Mouse (Mus musculus) stomach, embryonic 16.5 days (tissue): ENCODE data around the gene Gm11549. TPM values are rescaled to one million over a fixed set of nuclear protein-coding genes. Genes with fewer than 3 reads are reported as not detected.

Experiments used
- ATAC-seq: fragments of 200-750 bp; cut with Nextera tagmentation; 2 replicates; pipeline ENCODE4 v1.8.0; 2017; ENCODE audit warnings: moderate number of reproducible peaks, moderate TSS enrichment; ENCODE audit not compliant: insufficient read depth, low FRiP score
- H3K27ac ChIP-seq: fragments of 300-500 bp; sonication (generic); 2 replicates; pipeline ENCODE4 v1.5.1; 2014; ENCODE audit warnings: low read length
- H3K27me3 ChIP-seq: fragments of 300-500 bp; sonication (generic); 2 replicates; pipeline ENCODE4 v1.6.1; 2014; ENCODE audit warnings: low read length, control low read depth, mixed read lengths; ENCODE audit not compliant: control insufficient read depth, insufficient read depth
- H3K36me3 ChIP-seq: fragments of 300-500 bp; sonication (generic); 2 replicates; pipeline ENCODE4 v1.6.1; 2014; ENCODE audit warnings: low read length; ENCODE audit not compliant: control insufficient read depth, insufficient read depth
- H3K4me1 ChIP-seq: fragments of 300-500 bp; sonication (generic); 2 replicates; pipeline ENCODE4 v1.6.1; 2014; ENCODE audit warnings: low read length, control low read depth, mixed read lengths; ENCODE audit not compliant: control insufficient read depth, insufficient read depth
- H3K4me2 ChIP-seq: fragments of 300-500 bp; sonication (generic); 2 replicates; pipeline ENCODE4 v1.6.1; 2014; ENCODE audit warnings: low read depth, low read length, mixed read lengths
- H3K4me3 ChIP-seq: fragments of 300-500 bp; sonication (generic); replicated peaks from 2 replicates; pipeline ENCODE4 v1.5.1; 2014; ENCODE audit warnings: mild to moderate bottlenecking, low read length
- H3K9ac ChIP-seq: fragments of 300-500 bp; sonication (generic); 2 replicates; pipeline ENCODE4 v1.6.1; 2014; ENCODE audit warnings: low read length
- H3K9me3 ChIP-seq: fragments of 300-500 bp; sonication (generic); replicated peaks from 2 replicates; pipeline ENCODE4 v1.6.1; 2016; ENCODE audit warnings: low read length, control low read depth; ENCODE audit not compliant: control insufficient read depth
- WGBS: fragments of 180-500 bp; shearing (Covaris S2); extraction: QIAGEN DNeasy Blood & Tissue Kit; methylation state at CpG from one replicate; pipeline ENCODE4 v1.1.7; 2014; 5-methylcytosine and 5-hydroxymethylcytosine counted together
- polyA plus RNA-seq: library from polyadenylated mRNA; unstranded; fragments of >200 nt; fragmentation: Nextera tagmentation; extraction: Ambion mirVana; gene quantifications from 2 replicates; pipeline ENCODE4 v1.2.1, GENCODE M21; 2015

Gene Gm11549
- polyA plus RNA-seq, 1 experiment from 2014 or later, result 0.13 TPM

GRCm38 (mm10) chr3:36544961-36545360 is 23.3 kb upstream of the Gm11549 start:
- 75% methylated on average over 3 of the region's 3 CpGs for WGBS
- H3K9ac ChIP-seq, result no peak overlapping the region
- no peaks in the 10 kb centered on the region for H3K36me3 ChIP-seq
- no peaks in the 10 kb centered on the region for H3K27me3 ChIP-seq
- no peaks in the 10 kb centered on the region for H3K4me1 ChIP-seq
- no peak overlapping the region for H3K4me3 ChIP-seq
- H3K9me3 ChIP-seq, result no peaks in the 10 kb centered on the region
- H3K4me2 ChIP-seq, result no peak overlapping the region
- no peak overlapping the region for H3K27ac ChIP-seq
- no peak for ATAC-seq

GRCm38 (mm10) chr3:36541399-36541798 is 19.8 kb upstream of the Gm11549 start:
- Histone ChIP-seq H3K4me3 (no peak overlapping the region), H3K4me1 (no peaks in the 10 kb centered on the region), H3K9me3 (no peaks in the 10 kb centered on the region), H3K36me3 (no peaks in the 10 kb centered on the region), H3K4me2 (no peak overlapping the region), H3K27ac (no peak overlapping the region), H3K27me3 (no peaks in the 10 kb centered on the region), H3K9ac (no peak overlapping the region)
- whole genome bisulfite sequencing, result 88% methylated on average over 2 of the region's 2 CpGs
- ATAC-seq, result no peak

- H3K4me3 ChIP-seq, result no peak overlapping the region
- H3K27me3 ChIP-seq, result no peaks in the 10 kb centered on the region
- 62% methylated on average over 2 of the region's 2 CpGs for WGBS
- H3K4me2 ChIP-seq, result no peak overlapping the region
- no peaks in the 10 kb centered on the region for H3K36me3 ChIP-seq
- ATAC-seq, result no peak
- no peak overlapping the region for H3K27ac ChIP-seq
- no peaks in the 10 kb centered on the region for H3K9me3 ChIP-seq
- H3K9ac ChIP-seq, result no peak overlapping the region
- no peaks in the 10 kb centered on the region for H3K4me1 ChIP-seq
Observed at GRCm38 (mm10) chr3:36540756-36541155, 19.1 kb upstream of the Gm11549 start.

GRCm38 (mm10) chr3:36537701-36538470 is 16.3 kb upstream of the Gm11549 start:
- H3K9me3 ChIP-seq, result no peaks in the 10 kb centered on the region
- no peak overlapping the region for H3K9ac ChIP-seq
- ATAC-seq, result no peak
- no peak overlapping the region for H3K27ac ChIP-seq
- no peak overlapping the region for H3K4me3 ChIP-seq
- no peaks in the 10 kb centered on the region for H3K27me3 ChIP-seq
- H3K36me3 ChIP-seq, result no peaks in the 10 kb centered on the region
- no peak overlapping the region for H3K4me2 ChIP-seq
- H3K4me1 ChIP-seq, result peaks cover 6% of the 10 kb centered on the region
- WGBS, result 78% methylated on average over 4 of the region's 4 CpGs

- no peak for ATAC-seq
- Histone ChIP-seq H3K27me3 (no peaks in the 10 kb centered on the region), H3K27ac (no peak overlapping the region), H3K9ac (no peak overlapping the region), H3K4me1 (peaks cover 9% of the 10 kb centered on the region), H3K4me2 (no peak overlapping the region), H3K4me3 (no peak overlapping the region), H3K9me3 (no peaks in the 10 kb centered on the region), H3K36me3 (no peaks in the 10 kb centered on the region)
- 90% methylated on average over 12 of the region's 12 CpGs for WGBS
Observed at GRCm38 (mm10) chr3:36536041-36536440, 14.4 kb upstream of the Gm11549 start.

GRCm38 (mm10) chr3:36533201-36533672 is 11.6 kb upstream of the Gm11549 start:
- 0% methylated on average over 1 of the region's 1 CpGs for WGBS

GRCm38 (mm10) chr3:36532738-36533137 is 11.1 kb upstream of the Gm11549 start:
- Histone ChIP-seq H3K4me3 (peak overlapping the region; percentile 44; the same call in 1 of the 2 replicates), H3K4me2 (0 out of 2 replicates have a peak overlapping the region, but pooled peaks have one; percentile 15), H3K9me3 (no peaks in the 10 kb centered on the region), H3K27ac (peak overlapping the region; percentile 62), H3K4me1 (peaks cover 13% of the 10 kb centered on the region), H3K36me3 (no peaks in the 10 kb centered on the region), H3K9ac (no peak overlapping the region), H3K27me3 (no peaks in the 10 kb centered on the region)
- ATAC-seq, result no peak
- WGBS, result 25% methylated on average over 7 of the region's 7 CpGs

More at GRCm38 (mm10) chr3:36533201-36533672, 11.6 kb upstream of the Gm11549 start:
- H3K9me3 ChIP-seq, result no peaks in the 10 kb centered on the region
- H3K9ac ChIP-seq, result no peak overlapping the region
- no peaks in the 10 kb centered on the region for H3K27me3 ChIP-seq
- H3K4me2 ChIP-seq, result no peak overlapping the region
- H3K4me1 ChIP-seq, result peaks cover 13% of the 10 kb centered on the region
- H3K36me3 ChIP-seq, result no peaks in the 10 kb centered on the region
- ATAC-seq, result peak; percentile 51
- peak overlapping the region; percentile 62 for H3K27ac ChIP-seq
- H3K4me3 ChIP-seq, result no peak overlapping the region

- no peaks in the 10 kb centered on the region for H3K27me3 ChIP-seq
- H3K4me3 ChIP-seq, result peak overlapping the region; percentile 44
- no peaks in the 10 kb centered on the region for H3K9me3 ChIP-seq
- peaks cover 13% of the 10 kb centered on the region for H3K4me1 ChIP-seq
- peak overlapping the region; percentile 41 for H3K9ac ChIP-seq
- 4% methylated on average over 18 of the region's 18 CpGs for WGBS
- no peak overlapping the region for H3K27ac ChIP-seq
- peak overlapping the region; percentile 69 for H3K4me2 ChIP-seq
- no peaks in the 10 kb centered on the region for H3K36me3 ChIP-seq
- 0 out of 2 replicates have a peak, but pooled peaks have one; percentile 55 for ATAC-seq
Observed at GRCm38 (mm10) chr3:36531979-36532542, 10.4 kb upstream of the Gm11549 start.

GRCm38 (mm10) chr3:36531242-36531641 is 9.6 kb upstream of the Gm11549 start:
- Histone ChIP-seq H3K9ac (no peak overlapping the region), H3K27me3 (no peaks in the 10 kb centered on the region), H3K27ac (no peak overlapping the region), H3K4me2 (no peak overlapping the region), H3K4me3 (no peak overlapping the region), H3K4me1 (peaks cover 13% of the 10 kb centered on the region), H3K9me3 (no peaks in the 10 kb centered on the region), H3K36me3 (no peaks in the 10 kb centered on the region)
- no peak for ATAC-seq
- 42% methylated on average over 2 of the region's 2 CpGs for WGBS
